Mouse (Mus musculus) testis, postnatal 14 days (tissue): ENCODE data around the gene Foxp4.
"Not testable (repeated sequence)": the region's sequence is repeated elsewhere in the genome, so short reads cannot be mapped to it uniquely, and the experiment has no call there.

Experiments used
- DNase-seq: peaks from one replicate; pipeline ENCODE4 v3.0.0; 2021; ENCODE audit warnings: low spot score

The Foxp4 gene

DNA sequence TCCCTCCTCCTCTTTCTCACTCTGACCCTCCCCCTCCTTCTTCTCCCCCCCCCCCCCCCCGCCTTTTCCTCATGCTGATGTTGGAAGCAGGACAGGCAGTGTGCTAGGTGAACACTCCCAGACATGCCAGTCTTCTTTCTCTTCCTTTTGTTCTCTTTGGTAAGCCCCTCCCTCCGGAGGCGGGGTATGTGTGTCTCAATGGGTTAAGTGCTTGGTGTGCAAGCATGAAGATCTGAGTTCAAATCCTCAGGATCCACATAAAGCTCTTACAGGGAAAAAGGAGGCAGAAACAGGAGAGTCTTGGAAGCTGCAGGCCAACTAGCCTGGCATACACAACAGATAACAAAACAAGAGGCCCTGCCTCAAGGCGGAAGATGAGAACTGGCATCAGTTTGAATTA lies 71.1 kb downstream of the Foxp4 start:
- no peak for DNase-seq

DNA sequence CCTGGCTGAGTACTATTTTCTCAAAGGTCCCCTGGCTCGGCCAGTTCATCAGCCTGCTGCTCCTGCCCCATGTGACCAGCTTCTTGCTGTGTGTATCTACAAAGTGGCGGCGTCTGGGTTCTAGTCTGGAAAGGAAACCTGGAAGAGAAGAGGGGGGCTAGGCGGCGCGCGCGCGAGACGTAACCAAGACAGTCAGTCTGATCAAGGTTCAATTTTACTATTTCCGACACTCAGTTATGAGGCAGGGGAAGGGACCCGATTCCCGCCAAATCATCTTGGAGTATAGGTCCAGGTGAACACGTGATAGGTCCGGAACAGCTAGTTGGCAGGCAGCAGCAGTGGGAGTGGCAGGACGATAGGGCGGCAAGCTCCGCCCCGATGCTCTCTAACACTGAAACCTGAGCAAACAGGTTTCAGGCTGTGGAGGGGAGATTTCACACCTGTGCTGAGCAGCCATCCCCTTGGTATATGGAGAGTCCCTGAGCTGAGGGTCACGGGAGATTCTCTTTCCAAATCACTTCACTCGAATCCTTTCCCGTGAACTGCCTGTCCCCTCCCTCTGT lies 72.6 kb downstream of the Foxp4 start:
- DNase-seq = not testable (repeated sequence)

DNA sequence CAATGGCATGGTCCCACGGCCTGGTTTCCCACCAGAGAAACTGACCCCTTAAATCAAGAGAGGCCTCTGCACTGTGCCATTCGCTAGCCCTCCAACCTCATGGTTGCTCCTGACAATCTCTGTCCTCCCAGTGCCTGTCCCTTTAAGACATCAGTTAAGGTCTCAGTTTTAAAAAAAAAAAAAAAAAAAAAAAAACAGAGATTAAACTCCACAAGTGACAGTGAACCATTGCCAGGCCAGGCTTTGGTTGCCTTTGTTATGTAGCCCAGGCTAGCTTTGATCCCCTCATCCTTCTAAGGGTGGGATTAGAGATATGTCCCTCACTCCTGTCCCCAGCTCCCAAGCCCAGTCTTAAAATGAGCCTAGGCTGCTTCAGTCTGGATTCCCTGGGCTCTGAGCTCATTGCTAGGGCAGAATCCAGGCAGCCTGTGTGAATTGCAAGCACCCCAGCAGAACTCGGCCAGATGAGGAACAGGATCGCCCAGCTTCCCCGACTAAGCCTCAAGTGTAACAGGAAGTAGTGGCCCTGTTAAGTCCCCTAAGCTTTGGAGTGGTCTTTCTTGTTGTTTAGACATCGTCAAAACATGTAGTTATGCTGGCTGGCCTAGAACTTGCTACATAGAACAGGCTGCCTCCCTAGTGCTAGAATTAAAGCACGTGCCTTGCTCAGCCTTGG lies 73.7 kb downstream of the Foxp4 start:
- no peak for DNase-seq

DNA sequence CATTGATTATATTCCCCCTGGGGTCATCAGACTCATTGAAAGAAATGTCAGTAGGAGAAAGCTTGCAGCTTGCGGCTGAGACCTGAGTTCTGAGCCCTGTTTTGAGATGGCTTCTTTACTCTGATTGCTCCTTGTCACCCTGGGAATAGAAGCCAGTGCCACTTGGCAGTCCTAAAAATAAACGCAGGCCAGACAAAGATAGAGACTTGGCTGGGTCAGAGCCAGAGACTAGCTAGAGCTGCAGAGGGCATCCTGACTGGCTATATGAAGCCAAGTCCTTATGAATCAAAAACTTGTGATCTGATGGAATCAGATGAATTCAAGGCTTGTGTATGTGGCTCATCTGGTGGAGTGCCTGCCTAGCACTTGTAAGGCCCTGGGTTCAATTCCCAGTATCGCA lies 74.4 kb downstream of the Foxp4 start:
- no peak for DNase-seq

DNA sequence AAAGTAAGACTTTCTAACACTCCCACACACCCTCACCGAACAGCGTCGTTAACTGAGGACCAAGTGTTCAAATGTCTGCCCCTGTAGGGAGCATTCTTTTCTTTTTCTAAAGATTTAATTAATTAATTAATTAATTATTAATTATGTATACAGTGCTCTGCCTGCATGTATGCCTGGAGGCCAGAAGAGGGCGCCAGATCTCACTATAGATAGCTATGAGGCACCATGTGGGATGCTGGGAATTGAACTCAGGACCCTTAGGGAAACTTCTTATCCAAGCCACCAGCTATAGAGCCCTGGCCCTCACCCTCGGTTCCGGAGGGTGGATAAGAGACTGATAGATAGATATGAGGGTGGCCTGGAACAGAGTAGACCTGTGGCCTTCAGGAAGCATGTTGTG lies 76.5 kb downstream of the Foxp4 start:
- no peak for DNase-seq

DNA sequence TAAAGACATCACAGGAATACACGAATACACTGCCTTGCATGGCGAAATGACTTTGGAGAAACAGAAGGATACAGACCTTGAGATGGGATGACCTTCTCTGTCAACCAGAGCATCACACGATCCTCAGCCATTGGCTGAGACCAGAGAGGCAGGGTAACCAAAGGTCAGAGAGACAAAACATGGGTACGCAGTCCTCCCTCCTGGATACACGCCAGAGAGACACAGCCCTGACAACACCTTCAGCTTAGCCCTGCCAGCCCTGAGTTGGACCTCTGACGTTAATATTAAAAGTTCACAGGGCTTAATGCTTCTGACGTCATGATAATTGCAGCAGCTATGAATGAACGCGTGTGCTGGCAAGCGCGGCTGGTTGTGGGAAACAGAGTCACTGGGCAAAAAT lies 78.8 kb downstream of the Foxp4 start:
- no peak for DNase-seq

DNA sequence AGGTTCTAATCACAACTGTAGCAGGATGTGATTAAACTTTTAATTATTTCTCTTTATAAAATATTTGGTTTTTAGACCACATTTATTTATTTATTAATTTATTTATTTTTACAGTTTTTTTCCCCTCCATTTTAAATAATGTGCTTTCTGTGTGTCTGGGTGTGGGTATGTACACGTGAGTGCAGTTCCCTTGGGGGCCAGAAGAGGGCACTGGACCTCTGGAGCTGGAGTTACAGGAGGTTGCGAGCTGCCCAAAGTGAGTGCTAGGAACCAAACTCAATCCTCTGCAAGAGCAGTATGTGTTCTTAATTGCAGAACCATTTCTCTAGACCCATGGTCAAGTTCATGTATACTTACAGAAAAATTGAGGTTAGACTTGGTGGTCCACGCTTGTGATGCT lies 81.0 kb downstream of the Foxp4 start:
- no peak for DNase-seq

DNA sequence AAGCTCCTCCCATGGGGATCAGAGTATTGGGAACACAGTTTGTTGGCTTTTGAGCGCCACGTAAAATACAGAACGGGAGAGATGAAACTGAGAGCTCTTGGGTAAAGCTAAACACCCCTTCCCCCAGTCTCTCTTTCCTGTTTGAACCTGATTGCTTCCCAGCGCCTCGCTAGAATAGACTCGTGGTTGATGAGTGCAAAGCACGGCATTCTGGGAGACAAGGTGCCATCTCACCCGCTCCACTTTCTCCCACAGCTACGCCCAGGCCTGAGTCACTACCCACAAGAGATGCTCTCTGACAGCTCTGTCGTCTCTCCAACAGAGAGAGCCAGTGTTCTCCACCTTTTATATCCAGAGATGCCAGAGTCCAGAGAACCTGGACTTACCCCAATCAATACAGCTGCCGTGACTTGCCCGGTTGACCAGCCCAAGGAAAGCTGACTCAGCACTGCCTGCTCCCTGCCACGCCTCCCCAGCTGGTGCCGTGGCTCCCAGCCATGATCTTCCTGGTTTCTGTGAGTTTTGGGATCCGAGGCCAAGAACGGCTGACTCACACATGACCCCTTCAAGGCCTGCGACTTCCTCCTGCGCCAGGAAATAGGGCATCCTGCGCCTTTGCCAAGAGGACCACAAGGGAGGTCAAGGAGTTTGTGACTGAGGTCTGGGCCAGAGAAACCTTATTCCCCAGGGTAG lies 82.4 kb downstream of the Foxp4 start:
- peak; percentile 74 for DNase-seq

DNA sequence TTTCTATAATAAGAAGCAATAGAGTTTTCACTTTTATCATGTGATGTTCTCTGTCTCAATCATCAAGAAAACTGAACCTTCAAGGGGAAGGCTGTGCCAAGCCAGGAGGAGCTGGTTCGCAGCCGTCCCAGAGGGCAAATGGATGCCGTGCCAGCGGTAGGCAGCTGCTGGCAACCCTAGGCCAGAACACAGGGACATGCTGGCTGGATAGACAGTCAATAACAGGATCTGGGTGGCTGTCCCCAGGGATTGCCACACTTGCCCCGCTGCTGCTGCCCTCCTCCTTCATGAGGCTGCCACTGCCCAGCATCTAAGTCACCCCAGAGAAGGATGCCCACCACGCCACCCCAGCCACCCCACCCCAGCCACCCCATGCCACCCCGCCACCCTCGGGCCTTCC lies 82.9 kb downstream of the Foxp4 start:
- DNase-seq = no peak

DNA sequence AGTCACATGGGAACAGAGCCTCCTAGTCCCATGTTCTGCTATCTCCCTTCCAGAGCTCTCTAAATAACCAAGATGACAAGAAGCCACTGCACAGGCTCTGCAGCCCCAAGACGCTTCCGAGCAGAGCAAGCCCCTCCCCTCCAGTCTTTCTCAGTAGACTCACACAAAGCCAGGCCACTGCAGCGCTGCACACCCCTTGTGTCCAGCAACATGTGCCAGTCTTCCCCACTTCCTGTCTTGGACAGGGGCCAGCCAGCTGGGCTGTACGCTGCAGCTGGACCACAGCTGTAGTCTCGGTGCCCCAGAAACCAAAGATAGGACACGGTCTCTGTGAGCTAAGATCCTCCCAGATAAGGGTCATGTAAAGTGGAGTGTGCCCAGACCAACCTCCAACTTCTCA lies 86.6 kb downstream of the Foxp4 start:
- DNase-seq = no peak

DNA sequence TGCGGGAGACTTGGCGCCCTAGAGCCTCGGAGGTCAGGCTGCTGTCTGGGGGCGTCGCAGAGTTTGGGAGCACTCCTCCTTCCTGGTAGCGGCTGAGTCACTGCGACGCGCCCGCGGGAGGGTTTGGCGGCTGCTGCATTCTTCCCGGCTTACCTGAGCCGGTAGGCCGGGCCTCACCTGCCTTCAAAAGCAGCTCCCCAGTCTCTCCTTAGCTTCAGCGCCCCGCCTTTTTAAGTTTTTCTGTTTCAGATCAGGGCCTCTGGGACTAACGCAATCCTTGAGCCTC lies 90.0 kb downstream of the Foxp4 start, which contains the start of gene Mdfi:
Gene Mdfi, minus strand, starts transcription at position 210 of the 286 bp plus-strand sequence.
- no peak for DNase-seq

DNA sequence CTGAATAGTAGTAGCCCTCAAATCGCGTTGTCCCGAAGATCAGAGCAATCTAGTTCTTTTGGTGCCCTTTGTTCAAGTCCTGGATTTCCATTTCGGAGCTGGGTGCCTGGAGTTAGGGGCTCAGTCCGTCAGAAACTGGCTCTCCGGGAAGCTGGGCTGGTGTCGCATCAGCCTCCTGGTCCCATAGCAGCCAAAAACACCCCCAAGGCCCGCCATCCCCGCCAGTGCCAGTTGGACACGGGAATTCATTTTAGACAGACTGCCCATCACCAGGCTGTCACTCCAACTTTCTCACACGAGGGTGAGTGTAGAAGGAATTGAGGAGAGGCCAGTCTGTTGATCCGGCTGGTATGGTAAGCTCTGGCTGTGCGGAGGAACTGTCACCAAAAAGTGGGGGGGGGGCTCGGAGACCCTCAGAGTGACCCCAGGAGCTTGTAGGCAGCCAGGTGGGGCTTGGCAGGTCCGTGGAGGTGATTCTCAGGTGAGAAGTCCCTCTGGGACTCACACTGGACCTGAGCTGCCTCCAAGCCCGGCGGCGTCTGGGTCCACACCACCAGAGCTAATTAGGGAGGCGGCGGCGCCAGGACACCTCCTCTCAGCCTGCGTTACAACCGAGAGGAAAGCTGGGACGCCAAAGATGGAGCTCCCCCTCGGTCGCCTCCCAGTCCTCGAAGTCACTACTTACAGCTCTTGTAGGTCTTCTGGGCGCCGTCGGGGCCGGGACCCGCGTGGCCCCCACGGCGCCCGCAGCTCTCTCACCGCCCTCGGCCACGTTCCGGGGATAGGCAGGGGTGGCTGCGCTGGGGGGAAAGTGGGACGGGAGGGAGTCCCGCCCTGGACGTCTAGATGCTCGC lies 90.6 kb downstream of the Foxp4 start:
- DNase-seq = no peak

DNA sequence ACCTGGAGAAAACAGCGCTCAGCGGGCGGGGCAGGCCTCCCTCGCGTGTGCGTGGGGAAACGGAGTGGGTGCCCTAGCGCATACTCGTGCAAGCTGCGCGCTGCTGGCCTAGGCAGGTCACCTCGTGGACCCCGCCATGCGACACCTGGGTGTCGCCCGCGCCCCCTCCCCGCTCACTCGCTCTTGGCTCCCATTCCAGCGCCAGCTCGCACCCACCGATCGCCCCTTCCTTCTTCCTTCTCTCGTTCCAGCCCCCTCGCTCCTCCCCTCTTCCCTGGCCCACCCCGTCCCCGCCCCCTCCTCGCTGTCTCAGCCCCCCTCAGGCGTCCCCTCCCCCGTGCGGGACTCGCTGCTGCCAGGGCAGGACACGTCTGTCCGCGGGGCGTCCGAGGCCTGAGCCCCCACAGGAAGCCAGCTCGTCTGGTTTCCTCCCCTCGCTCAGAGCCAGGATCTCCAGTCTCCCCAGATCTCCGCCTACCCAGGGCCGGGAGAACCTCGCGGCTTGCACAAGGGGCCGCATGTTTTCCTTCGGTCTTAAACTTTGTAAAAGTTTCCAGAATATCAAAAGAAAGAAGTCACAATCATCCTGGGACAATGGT lies 91.3 kb downstream of the Foxp4 start:
- DNase-seq = peak; percentile 30

DNA sequence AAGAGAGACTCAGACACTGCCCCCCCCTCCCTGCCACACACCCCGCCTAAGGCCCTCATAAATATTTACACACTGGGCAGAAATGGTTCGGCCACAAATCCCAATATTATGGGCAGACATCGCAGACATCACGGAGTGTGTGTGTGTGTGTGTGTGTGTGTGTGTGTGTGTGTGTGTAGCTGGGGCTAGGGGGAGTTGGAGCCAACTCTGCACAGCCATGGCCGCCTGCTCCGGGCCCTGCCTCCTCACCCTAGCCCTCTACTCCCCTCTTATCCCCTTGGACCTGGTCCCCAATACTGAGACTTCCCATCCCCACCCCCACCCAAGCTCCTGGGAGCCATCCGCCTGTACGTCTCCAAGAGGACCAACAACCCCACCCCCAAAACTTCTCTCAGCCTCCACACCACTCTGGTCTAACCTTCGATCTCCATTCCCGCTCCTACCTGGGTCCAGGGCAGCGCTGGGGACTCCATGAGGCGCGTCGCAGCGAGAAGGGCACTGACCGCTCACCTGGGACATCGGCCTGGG lies 91.9 kb downstream of the Foxp4 start:
- DNase-seq = no peak

DNA sequence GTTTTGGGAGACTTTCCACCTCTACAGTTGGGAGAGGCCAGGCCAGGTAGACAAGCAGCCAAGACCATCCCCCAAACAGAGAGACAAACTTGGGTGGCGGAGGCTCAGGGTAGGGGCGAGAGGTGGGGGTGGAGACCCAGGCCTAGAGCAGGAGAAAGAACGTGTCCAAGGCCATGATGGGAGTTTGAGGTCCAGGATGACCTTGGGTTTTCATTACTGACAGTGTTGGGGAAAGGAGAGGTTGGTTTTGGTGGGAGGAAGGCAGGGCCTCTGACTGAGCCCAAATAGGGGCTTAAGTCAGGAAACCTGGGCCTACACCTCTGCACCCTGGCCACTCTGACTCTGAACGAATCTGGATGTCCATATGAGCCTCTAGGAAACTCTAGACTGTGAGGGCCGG lies 92.7 kb downstream of the Foxp4 start:
- DNase-seq = no peak

DNA sequence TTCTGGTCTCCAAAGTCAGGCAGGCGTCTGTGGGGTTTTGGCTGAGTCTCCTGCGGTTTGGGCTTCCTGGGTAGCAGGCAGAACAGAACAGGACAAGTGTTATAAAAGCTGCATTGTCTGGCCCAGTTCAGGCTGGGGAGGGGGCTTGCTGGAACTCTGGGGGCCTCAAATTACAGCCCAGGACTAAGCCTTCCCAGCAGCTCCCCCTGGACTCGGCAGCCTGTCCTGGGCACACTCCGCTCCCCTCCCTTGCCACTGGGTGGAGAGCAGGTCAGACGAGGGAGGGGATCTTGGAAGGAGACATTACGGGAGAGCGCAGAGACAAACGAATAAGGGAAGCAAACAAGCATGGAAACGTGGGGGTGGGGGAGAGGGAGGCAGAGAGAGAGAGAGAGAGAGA lies 93.3 kb downstream of the Foxp4 start:
- no peak for DNase-seq

DNA sequence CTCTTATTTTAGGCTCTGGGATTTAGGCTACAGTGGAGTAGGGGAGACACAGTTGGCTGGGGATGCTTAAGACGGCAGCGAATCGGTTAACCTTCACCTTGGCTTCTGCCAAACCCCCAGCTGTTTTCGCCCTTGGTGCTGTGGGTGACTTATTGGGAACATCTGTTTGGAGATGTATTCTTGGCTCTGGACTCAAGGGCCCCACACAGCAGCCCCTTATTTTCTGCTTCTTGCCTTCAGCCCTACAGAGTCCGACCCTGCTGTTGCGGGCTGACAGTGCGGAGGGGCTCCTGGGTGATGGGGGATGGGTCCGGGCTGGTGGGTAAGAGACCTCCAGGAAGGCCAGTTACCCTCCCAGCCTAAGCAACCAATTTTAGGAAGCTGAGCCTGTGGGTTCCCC lies 103.1 kb downstream of the Foxp4 start:
- no peak for DNase-seq

DNA sequence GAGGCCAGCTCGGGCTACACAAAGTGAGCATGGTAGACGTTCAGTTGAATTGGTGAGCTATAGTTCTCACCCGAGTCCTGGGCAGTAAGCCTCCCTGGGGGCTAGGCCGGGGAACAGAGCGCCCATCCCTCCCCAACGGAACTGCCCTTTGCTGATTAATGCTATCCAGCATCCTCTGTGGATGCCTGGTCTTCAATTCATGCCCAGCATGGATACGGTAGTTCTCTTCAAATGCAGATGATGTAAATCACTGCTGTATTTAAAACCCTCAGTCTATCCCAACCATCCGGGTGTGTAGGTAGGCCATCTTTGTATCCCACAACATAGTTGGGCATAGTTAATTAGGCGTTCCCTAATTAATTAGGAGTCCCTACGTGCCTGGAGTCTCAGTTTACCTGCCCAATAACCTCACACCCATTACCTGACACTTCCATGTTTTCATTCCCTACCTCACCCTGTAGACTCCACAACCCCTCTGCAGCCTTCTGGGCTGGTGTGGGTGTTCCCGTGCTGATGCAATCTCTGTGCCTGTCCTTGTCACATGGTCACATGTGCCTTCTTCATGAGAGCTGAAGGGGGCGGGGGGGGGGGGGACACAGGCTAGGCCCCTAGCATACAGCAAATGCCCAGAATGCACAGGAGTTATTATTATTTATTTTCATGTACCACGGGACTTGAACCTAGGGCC lies 106.3 kb downstream of the Foxp4 start:
- no peak for DNase-seq
